Mouse (Mus musculus) brain, embryonic 14.5 days (tissue): ENCODE measurements at regions not wholly inside any gene's neighbourhood (a gene's known extent, or its start where the extent isn't known, plus 50 kb on each side); places are given as distances from the start of the nearest gene placed in this dataset.

Experiments used
- DNase-seq: peaks from one replicate; pipeline ENCODE4 v3.0.0-alpha.2; 2011; ENCODE audit warnings: low read depth
- CTCF ChIP-seq: fragments of 200-500 bp; IDR thresholded peaks from 2 replicates; pipeline ENCODE4 v1.5.1; 2012; ENCODE audit warnings: inconsistent platforms, mild to moderate bottlenecking, moderate library complexity, borderline replicate concordance; ENCODE audit not compliant: insufficient read depth, insufficient read length; ENCODE audit errors: extremely low read depth
- POLR2A ChIP-seq: fragments of 200-500 bp; IDR thresholded peaks from 2 replicates; pipeline ENCODE4 v1.6.1; 2012; ENCODE audit warnings: mild to moderate bottlenecking, inconsistent platforms, borderline replicate concordance; ENCODE audit not compliant: poor library complexity, insufficient read depth, insufficient read length, severe bottlenecking; ENCODE audit errors: extremely low read depth

DNA sequence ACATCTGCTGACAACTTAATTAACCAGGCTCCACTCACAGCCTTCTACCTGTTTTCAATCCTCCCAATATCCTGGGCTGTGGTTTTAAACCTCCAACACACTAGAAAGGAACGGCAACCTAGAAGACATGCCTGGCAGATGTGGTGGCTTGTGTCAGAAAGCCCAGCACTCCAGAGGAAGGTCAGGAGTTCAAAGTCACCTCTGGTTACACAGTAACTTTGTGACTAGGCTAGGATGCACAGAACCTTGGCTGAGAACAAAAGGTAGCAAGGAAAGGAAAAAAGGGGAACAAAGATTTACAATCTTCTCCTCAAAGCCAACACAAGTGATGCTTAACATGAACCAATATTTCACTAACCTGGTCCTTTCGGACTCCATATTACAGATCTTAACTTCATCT is 161.8 kb downstream of the Postn start:
- no peak for DNase-seq
- no peak for TF ChIP-seq POLR2A
- TF ChIP-seq CTCF, result no peak

DNA sequence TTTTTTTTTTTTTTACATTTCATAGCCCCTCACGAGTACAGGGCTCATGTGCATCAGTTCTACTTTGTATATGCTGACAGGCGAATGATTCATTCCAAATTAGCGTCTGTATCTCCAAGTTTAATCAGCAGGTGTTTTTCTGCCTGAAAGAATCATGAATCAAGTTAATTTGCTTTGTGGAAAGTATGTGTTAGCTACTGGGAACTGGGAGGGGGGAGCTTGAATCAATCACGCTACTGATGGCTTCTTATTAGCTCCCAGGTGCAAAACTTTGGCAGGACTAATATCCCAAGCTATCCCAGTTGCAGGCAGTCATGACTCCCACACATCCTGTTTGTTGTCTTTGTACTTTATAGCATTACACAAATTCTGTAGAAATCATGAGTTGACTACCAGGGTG is 165.7 kb downstream of the Postn start:
- TF ChIP-seq CTCF (no peak), POLR2A (no peak)
- DNase-seq, result no peak

DNA sequence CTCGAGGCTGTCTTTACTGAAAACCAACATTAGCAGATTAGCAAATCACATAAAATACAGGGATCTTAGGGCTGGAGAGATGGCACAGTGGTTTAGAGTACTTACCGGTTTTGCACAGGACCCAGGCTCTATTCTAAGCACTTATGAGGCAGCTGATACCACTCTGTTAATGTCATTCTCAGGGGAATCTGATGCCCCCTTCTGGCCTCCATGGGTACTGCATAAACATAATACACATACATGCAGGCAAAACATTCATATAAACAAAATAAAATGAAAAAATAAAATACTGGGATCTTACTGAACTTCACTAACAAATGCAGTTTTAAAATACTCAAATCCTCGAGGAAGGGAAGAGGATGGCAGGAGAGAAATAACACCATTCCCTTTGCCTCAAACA is 164.3 kb upstream of the Supt20 start:
- peak; percentile 23; the same call in 1 of the 2 replicates for TF ChIP-seq CTCF
- no peak for TF ChIP-seq POLR2A

DNA sequence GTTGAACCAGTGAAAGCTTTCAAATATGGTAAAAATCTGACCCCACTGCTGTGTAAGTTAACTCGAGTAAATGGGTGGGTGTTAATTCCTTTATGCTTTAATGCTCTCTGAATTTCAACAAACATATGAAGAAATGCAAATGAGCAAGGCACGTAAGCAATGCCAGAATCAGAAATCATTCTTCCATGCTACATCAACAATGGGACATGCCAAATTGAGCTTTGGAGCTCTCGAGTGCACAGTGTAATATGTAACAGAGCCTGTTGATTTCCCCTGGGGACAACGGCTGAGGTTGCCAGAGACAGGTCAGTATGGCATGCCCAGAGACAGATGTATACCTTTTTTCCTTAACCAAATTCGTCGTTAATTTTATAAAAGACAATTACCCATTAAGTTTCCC is 162.4 kb upstream of the Supt20 start:
- no peak for TF ChIP-seq POLR2A
- TF ChIP-seq CTCF, result no peak
- no peak for DNase-seq

More for the DNA sequence above, 164.3 kb upstream of the Supt20 start:
- DNase-seq, result no peak

DNA sequence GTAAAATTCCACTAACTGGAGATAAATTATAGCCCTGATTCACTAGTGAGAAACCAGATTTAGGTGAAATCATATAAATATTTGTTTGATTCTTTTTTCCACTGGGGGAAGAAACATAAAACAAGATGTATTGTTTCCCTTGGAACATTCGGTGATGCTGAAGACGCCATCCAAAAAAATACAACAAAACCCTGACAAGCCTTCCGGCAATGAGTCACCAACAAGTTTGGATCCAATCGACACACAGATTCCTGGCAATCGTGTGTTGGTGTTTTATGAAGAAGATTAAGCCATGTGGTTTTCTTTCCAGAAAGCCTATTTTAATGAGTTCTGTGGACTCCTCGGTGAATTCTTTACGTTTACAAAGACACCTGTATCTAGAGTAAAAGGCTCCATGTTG is 157.2 kb upstream of the Supt20 start:
- DNase-seq, result no peak
- TF ChIP-seq CTCF, result no peak
- TF ChIP-seq POLR2A, result no peak

DNA sequence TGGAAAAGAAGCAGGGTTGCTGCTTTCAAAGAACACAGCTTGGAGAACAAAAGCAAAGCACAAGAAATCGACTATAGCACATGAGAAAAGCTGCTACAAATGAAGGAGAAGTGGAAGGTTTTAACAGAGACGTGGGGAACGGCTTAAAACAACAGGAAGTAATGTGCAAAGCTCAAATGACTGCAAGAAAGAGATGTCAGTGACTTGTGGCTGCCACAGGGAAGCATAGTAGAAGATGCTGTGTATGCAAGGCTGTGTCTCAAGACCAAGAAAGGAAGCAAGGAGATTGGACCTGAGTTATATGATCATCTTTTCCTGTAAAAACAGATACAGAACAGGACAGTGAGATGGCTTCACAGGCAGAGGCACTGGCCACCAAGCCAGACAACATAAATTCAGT is 154.6 kb upstream of the Supt20 start:
- DNase-seq, result no peak
- TF ChIP-seq POLR2A (no peak), CTCF (no peak)

DNA sequence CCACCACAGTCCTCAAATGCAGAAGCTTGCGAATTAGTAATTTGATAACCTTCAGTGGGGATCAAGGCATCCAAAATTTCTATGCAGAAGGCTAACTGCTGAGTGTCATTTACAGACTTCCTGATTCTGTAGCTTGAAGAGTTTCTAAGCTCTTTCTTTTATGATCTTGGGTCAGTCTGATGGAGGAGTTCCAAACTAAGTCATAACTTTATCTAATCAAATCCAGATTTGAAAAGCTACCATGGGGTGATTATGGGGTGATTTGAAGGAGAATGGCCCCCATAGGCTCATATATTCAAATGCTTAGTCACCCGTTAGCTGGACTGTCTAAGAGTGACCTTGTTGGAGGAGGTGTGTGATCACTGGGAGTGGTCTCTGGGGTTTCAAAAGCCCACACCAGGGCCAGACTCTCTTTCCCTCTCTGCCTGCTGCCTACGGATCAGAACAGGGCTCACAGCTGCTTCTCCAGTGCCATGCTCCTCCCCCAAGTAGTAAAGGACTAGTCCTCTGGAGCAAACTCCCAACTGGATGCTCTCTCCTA is 152.0 kb upstream of the Supt20 start:
- DNase-seq, result no peak
- TF ChIP-seq POLR2A, result no peak

DNA sequence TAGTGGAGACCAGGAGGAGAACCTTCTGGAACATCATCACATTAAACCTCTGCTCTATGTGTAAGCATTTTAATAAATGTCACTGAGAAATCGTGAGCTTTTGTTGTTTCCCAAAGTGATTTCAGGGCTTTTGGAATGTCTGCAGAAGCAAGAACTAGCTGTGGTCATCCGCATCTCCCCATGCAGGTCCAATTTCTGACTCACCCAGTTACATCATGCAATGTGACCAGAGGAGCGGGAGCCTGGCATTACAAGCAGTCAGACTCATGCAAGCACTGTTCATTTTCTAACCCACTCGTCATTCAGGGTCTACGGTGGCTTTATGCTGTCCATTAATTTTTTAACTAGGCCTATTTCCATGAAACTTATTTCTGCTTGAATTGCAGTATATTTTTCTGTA is 151.2 kb upstream of the Supt20 start:
- TF ChIP-seq CTCF, result no peak
- TF ChIP-seq POLR2A, result no peak
- DNase-seq, result no peak

DNA sequence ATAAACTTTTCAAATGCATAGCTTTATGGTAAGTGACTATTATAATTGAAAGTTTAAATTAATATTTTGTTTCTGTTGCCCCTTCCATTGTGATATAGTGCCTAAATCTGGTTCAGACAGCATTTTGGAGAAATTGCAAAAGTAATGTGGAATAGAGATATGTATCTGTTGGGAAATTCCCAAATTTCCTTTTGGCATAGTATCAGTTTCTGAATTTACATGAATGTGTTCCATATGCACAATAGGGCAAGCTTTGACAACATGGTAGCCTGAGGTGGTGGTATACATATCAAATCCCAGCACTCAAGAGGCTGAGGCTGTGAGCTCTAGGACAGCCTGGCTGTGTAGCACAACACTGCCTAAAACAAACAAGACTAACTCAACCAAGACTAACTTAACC is 147.2 kb upstream of the Supt20 start:
- no peak for DNase-seq
- TF ChIP-seq POLR2A (no peak), CTCF (no peak)

DNA sequence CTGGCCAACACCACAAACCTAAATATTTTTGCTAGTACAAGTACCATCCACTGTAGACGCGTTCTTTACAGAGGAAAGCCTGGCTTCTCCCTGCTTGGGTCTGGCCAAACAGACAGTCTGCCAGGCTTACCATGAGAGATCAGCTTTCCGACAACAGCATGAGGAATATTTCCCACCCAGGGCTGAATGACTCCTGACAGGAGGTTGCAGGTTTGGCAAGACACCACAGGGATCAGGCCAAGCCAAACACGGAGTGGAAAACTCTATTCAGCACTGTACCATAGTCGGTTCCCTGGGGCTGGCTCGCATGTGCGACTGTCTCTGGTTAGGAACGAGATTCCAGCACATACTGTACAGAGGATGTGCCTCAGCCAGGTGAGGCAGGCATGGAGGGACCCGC is 140.7 kb upstream of the Supt20 start:
- TF ChIP-seq POLR2A (no peak), CTCF (no peak)
- no peak for DNase-seq

DNA sequence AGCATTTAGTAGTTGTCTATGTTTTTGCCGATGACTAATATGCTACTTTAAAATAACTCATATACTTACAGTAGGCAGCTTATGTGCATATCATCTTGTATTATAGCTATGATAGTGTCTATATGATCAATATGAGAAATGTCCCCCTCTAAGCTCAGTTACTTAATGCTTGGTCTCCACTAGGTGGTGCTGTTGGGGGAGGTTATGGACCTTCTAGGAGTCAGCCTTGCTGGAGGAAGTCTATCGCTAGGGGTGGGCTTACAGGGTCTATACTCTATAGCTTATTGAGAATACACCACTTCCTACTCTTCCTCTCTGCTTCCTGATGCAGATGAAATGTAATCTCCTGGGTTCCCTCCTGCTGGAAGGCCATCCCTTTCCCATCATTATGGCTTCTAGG is 136.7 kb upstream of the Supt20 start:
- no peak for DNase-seq
- peak; percentile 10; the same call in 1 of the 2 replicates for TF ChIP-seq CTCF
- no peak for TF ChIP-seq POLR2A

DNA sequence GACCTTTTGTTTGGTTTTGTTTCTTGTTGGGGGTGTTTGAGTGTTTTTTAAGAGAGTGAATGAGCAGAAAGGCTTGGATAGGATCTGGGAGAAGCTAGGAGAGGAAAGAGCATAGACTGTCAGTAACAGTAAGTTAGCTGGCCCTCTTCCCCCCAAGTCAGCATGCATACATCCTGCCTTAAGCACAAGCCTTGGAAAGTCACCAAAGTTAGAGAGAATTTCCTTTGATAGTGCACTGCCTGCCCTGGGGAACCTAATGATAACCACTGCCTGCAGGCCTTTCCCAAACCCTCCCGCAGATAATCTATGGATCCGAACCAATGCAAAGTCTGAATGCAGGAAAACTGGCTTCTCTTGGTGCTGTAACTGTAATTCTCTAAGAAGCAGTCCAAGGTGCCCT is 133.6 kb upstream of the Supt20 start:
- TF ChIP-seq CTCF (no peak), POLR2A (no peak)
- DNase-seq, result no peak
